Mouse (Mus musculus): ENCODE measurements around the gene Nmu. TPM values are rescaled to one million over a fixed set of nuclear protein-coding genes. Genes with fewer than 3 reads are reported as not detected.

Nmu gene
- polyA plus RNA-seq, 1 experiment from 2014 or later = not detected

DNA sequence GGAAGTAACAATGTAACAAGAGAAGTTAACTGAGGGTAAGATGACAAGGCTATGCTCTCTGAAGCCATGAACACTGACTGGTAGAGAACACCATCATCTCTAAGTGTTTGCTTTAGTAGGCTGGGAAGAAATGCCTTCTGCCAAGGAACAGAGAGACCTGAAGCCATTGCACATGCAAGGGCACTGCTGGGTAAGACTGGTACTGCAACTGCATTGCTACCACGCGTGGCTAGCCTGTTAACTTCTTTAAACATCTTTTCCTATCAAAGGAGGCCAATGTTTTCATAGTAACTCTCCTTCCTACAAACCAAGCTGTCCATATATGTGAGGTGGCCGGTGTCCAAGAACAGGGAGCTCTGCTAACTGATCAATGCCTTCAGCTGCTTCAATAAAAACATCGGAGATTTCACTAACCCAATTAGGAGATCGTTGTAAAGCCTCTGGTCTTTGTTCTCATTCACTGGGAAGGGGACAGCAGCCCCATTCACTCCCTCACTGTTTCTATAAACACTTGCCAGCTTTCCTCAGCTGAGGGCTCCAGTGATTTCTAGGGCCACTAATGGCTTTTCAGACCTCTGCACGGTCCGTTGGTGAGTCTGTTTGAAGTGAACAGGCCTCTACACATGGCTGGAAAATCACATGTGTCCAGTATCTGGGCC, 11.5 kb downstream of the Nmu start:
- Histone ChIP-seq H3K4me1 (no peaks in the 10 kb centered on the region), H3K27me3 (no peaks in the 10 kb centered on the region), H3K36me3 (no peaks in the 10 kb centered on the region), H3K9me3 (replicated peaks) (no peaks in the 10 kb centered on the region), H3K4me3 (replicated peaks) (no peak overlapping the region), H3K9ac (no peak overlapping the region), H3K27ac (no peak overlapping the region), H3K4me2 (no peak overlapping the region)
- WGBS = 33% methylated on average over 7 of the region's 7 CpGs
- ATAC-seq (replicated peaks; ENCODE audit: low FRiP score) = no peak

- Histone ChIP-seq H3K27me3 (no peaks in the 10 kb centered on the region), H3K4me1 (no peaks in the 10 kb centered on the region), H3K9ac (no peak overlapping the region), H3K27ac (no peak overlapping the region), H3K9me3 (replicated peaks) (no peaks in the 10 kb centered on the region), H3K4me2 (no peak overlapping the region), H3K4me3 (replicated peaks) (no peak overlapping the region), H3K36me3 (no peaks in the 10 kb centered on the region)
- no peak for ATAC-seq (replicated peaks; ENCODE audit: low FRiP score)
- 76% methylated on average over 5 of the region's 5 CpGs for WGBS
Observed at GRCm38 (mm10) chr5:76351537-76351936, 12.1 kb downstream of the Nmu start.

DNA sequence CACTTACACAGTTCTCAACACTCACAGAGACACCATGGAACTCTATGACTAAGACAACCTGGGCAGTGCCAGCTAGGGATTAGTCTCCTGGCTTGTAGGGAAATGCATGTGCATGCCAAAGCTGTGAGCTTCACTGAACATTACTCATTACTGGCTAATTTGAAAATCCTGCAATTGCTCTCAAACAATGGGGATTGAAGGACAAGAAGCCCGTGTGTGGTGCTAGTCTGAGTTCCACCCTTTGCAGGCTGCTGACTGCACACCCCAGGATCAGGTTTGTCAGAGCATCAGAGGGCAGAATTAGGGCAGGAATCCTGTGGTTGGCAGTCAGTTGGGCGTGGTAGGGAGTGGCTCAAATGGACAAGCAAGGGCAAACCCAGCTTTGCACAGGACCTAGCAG, 17.5 kb downstream of the Nmu start:
- Histone ChIP-seq H3K36me3 (no peaks in the 10 kb centered on the region), H3K4me3 (replicated peaks) (no peak overlapping the region), H3K27ac (no peak overlapping the region), H3K4me2 (no peak overlapping the region), H3K9me3 (replicated peaks) (no peaks in the 10 kb centered on the region), H3K27me3 (no peaks in the 10 kb centered on the region), H3K9ac (no peak overlapping the region), H3K4me1 (no peaks in the 10 kb centered on the region)
- no peak for ATAC-seq (replicated peaks; ENCODE audit: low FRiP score)
- 68% methylated on average over 2 of the region's 2 CpGs for WGBS

- Histone ChIP-seq H3K9ac (no peak overlapping the region), H3K9me3 (replicated peaks) (no peaks in the 10 kb centered on the region), H3K4me3 (replicated peaks) (no peak overlapping the region), H3K4me2 (no peak overlapping the region), H3K27ac (no peak overlapping the region), H3K27me3 (no peaks in the 10 kb centered on the region), H3K36me3 (no peaks in the 10 kb centered on the region), H3K4me1 (no peaks in the 10 kb centered on the region)
- no peak for ATAC-seq (replicated peaks; ENCODE audit: low FRiP score)
- WGBS = 46% methylated on average over 2 of the region's 2 CpGs
Observed at GRCm38 (mm10) chr5:76340931-76341330, 22.7 kb downstream of the Nmu start.

DNA sequence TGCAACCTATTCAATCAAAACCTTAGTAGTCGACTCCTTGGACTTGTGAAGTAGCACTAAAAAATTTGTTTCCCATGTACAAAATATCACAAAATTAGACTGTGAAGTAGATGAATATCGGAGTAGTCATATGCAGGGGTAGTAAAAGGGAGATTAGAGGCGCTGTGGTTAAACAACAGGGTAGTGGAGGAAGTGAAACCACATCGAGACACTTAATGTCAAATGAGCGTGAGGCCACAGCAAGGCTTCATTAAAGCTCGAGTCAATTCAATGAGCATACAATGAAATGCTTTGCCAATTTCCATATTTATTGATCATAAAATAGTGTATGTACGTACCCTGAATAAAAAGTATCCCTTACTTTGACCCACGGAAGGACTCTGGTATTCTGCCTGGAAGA, 26.5 kb downstream of the Nmu start:
- H3K27ac ChIP-seq = no peak overlapping the region
- ATAC-seq (replicated peaks; ENCODE audit: low FRiP score) = no peak
- no peak overlapping the region for H3K9ac ChIP-seq
- no peak overlapping the region for H3K4me2 ChIP-seq
- H3K36me3 ChIP-seq = no peaks in the 10 kb centered on the region
- H3K27me3 ChIP-seq = no peaks in the 10 kb centered on the region
- no peaks in the 10 kb centered on the region for H3K4me1 ChIP-seq
- H3K4me3 ChIP-seq (replicated peaks) = no peak overlapping the region
- no peaks in the 10 kb centered on the region for H3K9me3 ChIP-seq (replicated peaks)
- 90% methylated on average over 8 of the region's 8 CpGs for WGBS

- no peak for ATAC-seq (replicated peaks; ENCODE audit: low FRiP score)
Observed at GRCm38 (mm10) chr5:76333833-76334232, 29.8 kb downstream of the Nmu start.

GRCm38 (mm10) chr5:76330953-76331352, 32.6 kb downstream of the Nmu start, which contains the start of gene Pdcl2:
Gene Pdcl2, minus strand, starts transcription at chr5:76331156.
- no peaks in the 10 kb centered on the region for H3K9me3 ChIP-seq (replicated peaks)
- no peaks in the 10 kb centered on the region for H3K27me3 ChIP-seq
- ATAC-seq (replicated peaks; ENCODE audit: low FRiP score) = no peak
- H3K9ac ChIP-seq = no peak within 1 kb of the TSS
- no peak within 1 kb of the TSS for H3K27ac ChIP-seq
- no peak within 1 kb of the TSS for H3K4me3 ChIP-seq (replicated peaks)
- no peaks in the 10 kb centered on the region for H3K36me3 ChIP-seq
- no peaks in the 10 kb centered on the region for H3K4me1 ChIP-seq
- 91% methylated on average over 7 of the region's 7 CpGs for WGBS
- H3K4me2 ChIP-seq = no peak within 1 kb of the TSS

More at GRCm38 (mm10) chr5:76333833-76334232, 29.8 kb downstream of the Nmu start:
- Histone ChIP-seq H3K36me3 (no peaks in the 10 kb centered on the region), H3K9ac (no peak overlapping the region), H3K4me3 (replicated peaks) (no peak overlapping the region), H3K4me1 (no peaks in the 10 kb centered on the region), H3K27me3 (no peaks in the 10 kb centered on the region), H3K27ac (no peak overlapping the region), H3K4me2 (no peak overlapping the region), H3K9me3 (replicated peaks) (no peaks in the 10 kb centered on the region)
- WGBS = 82% methylated on average over 4 of the region's 4 CpGs

GRCm38 (mm10) chr5:76327296-76327695, 36.3 kb downstream of the Nmu start:
- no peak for ATAC-seq (replicated peaks; ENCODE audit: low FRiP score)
- no peak overlapping the region for H3K27ac ChIP-seq
- no peaks in the 10 kb centered on the region for H3K36me3 ChIP-seq
- no peaks in the 10 kb centered on the region for H3K27me3 ChIP-seq
- 68% methylated on average over 2 of the region's 2 CpGs for WGBS
- no peaks in the 10 kb centered on the region for H3K4me1 ChIP-seq
- H3K9ac ChIP-seq = no peak overlapping the region
- H3K4me2 ChIP-seq = no peak overlapping the region
- H3K4me3 ChIP-seq (replicated peaks) = no peak overlapping the region
- H3K9me3 ChIP-seq (replicated peaks) = no peaks in the 10 kb centered on the region

- no peak for ATAC-seq (replicated peaks; ENCODE audit: low FRiP score)
- Histone ChIP-seq H3K4me1 (no peaks in the 10 kb centered on the region), H3K27me3 (no peaks in the 10 kb centered on the region), H3K9me3 (replicated peaks) (no peaks in the 10 kb centered on the region), H3K36me3 (no peaks in the 10 kb centered on the region), H3K9ac (no peak overlapping the region), H3K4me2 (no peak overlapping the region), H3K27ac (no peak overlapping the region), H3K4me3 (replicated peaks) (no peak overlapping the region)
- 88% methylated on average over 4 of the region's 4 CpGs for WGBS
Observed at GRCm38 (mm10) chr5:76325113-76325512, 38.5 kb downstream of the Nmu start.

GRCm38 (mm10) chr5:76321249-76322196, 42.1 kb downstream of the Nmu start:
- Histone ChIP-seq H3K9me3 (replicated peaks) (no peaks in the 10 kb centered on the region), H3K36me3 (no peaks in the 10 kb centered on the region), H3K4me3 (replicated peaks) (no peak overlapping the region), H3K9ac (no peak overlapping the region), H3K27me3 (no peaks in the 10 kb centered on the region), H3K4me2 (no peak overlapping the region), H3K27ac (no peak overlapping the region), H3K4me1 (no peaks in the 10 kb centered on the region)
- ATAC-seq (replicated peaks; ENCODE audit: low FRiP score) = no peak
- WGBS = 45% methylated on average over 11 of the region's 11 CpGs

- WGBS = 59% methylated on average over 2 of the region's 2 CpGs
- H3K27me3 ChIP-seq = no peaks in the 10 kb centered on the region
- ATAC-seq (replicated peaks; ENCODE audit: low FRiP score) = no peak
- H3K9ac ChIP-seq = no peak overlapping the region
- no peaks in the 10 kb centered on the region for H3K36me3 ChIP-seq
- H3K27ac ChIP-seq = no peak overlapping the region
- H3K4me2 ChIP-seq = no peak overlapping the region
- H3K4me1 ChIP-seq = peaks cover 10% of the 10 kb centered on the region
- H3K4me3 ChIP-seq (replicated peaks) = no peak overlapping the region
- H3K9me3 ChIP-seq (replicated peaks) = no peaks in the 10 kb centered on the region
Observed at GRCm38 (mm10) chr5:76308206-76308605, 55.4 kb downstream of the Nmu start.

DNA sequence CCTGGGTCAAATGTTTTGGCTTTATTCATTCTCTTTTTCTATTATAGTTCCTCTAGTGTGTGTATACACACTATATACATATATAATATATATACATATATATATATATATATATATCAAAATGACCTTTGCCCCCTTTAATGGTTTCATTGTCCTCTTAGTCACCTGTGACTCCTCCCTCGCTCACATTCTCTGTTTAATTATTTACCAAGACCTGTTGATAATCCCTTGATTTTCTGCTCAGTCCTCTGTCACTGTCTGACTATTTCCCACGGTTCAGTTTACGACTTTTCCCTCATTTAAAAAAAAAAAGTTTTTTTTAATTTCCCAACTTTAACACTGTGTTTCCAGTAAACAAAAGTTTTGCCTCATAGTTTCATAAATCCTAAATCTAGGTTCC, 57.3 kb downstream of the Nmu start:
- no peak overlapping the region for H3K4me3 ChIP-seq (replicated peaks)
- H3K4me1 ChIP-seq = peaks cover 16% of the 10 kb centered on the region
- no peaks in the 10 kb centered on the region for H3K36me3 ChIP-seq
- H3K27ac ChIP-seq = 0 out of 2 replicates have a peak overlapping the region, but pooled peaks have one; percentile 58
- WGBS = 26% methylated on average over 3 of the region's 3 CpGs
- H3K9ac ChIP-seq = no peak overlapping the region
- no peaks in the 10 kb centered on the region for H3K9me3 ChIP-seq (replicated peaks)
- peak overlapping the region; percentile 93; the same call in 1 of the 2 replicates for H3K4me2 ChIP-seq
- no peaks in the 10 kb centered on the region for H3K27me3 ChIP-seq
- no peak for ATAC-seq (replicated peaks; ENCODE audit: low FRiP score)

All from kidney, embryonic 15.5 days (tissue).